Mouse (Mus musculus) neural tube, embryonic 11.5 days (tissue): Measurements from ENCODE around the gene Ogfrl1. TPM values are rescaled to one million over a fixed set of nuclear protein-coding genes. Genes with fewer than 3 reads are reported as not detected.

Experiments used
- ATAC-seq: fragments of 200-750 bp; cut with Nextera tagmentation; 2 replicates; pipeline ENCODE4 v1.8.0; 2017; ENCODE audit warnings: moderate number of reproducible peaks, mild to moderate bottlenecking, moderate TSS enrichment, moderate library complexity; ENCODE audit not compliant: insufficient read depth, low FRiP score, low TSS enrichment
- DNase-seq: peaks from one replicate; pipeline ENCODE4 v3.0.0-alpha.2; 2015; ENCODE audit warnings: low spot score
- H3K27ac ChIP-seq: fragments of 300-500 bp; sonication (generic); 2 replicates; pipeline ENCODE4 v1.5.1; 2014; ENCODE audit warnings: low read depth, mild to moderate bottlenecking, low read length
- H3K27me3 ChIP-seq: fragments of 300-500 bp; sonication (generic); 2 replicates; pipeline ENCODE4 v1.6.1; 2014; ENCODE audit warnings: mild to moderate bottlenecking, low read length, mixed read lengths; ENCODE audit not compliant: control insufficient read depth, insufficient read depth
- H3K36me3 ChIP-seq: fragments of 300-500 bp; sonication (generic); 2 replicates; pipeline ENCODE4 v1.6.1; 2014; ENCODE audit warnings: mild to moderate bottlenecking, low read length, moderate library complexity, mixed read lengths; ENCODE audit not compliant: control insufficient read depth, insufficient read depth
- H3K4me1 ChIP-seq: fragments of 300-500 bp; sonication (generic); 2 replicates; pipeline ENCODE4 v1.6.1; 2014; ENCODE audit warnings: low read length, mixed read lengths; ENCODE audit not compliant: control insufficient read depth, insufficient read depth
- H3K4me2 ChIP-seq: fragments of 300-500 bp; sonication (generic); 2 replicates; pipeline ENCODE4 v1.6.1; 2014; ENCODE audit warnings: low read depth, mild to moderate bottlenecking, moderate library complexity
- H3K4me3 ChIP-seq: fragments of 300-500 bp; sonication (generic); 2 replicates; pipeline ENCODE4 v1.5.1; 2014; ENCODE audit warnings: low read depth, low read length
- H3K9ac ChIP-seq: fragments of 300-500 bp; sonication (generic); 2 replicates; pipeline ENCODE4 v1.6.1; 2014; ENCODE audit warnings: mild to moderate bottlenecking, low read length
- H3K9me3 ChIP-seq: fragments of 300-500 bp; sonication (generic); 2 replicates; pipeline ENCODE4 v1.6.1; 2016; ENCODE audit warnings: low read length; ENCODE audit not compliant: control insufficient read depth
- WGBS: fragments of 180-500 bp; shearing (Covaris S2); extraction: QIAGEN DNeasy Blood & Tissue Kit; methylation state at CpG from one replicate; pipeline ENCODE4 v1.1.7; 2014; 5-methylcytosine and 5-hydroxymethylcytosine counted together
- polyA plus RNA-seq: library from polyadenylated mRNA; unstranded; fragments of >200 nt; fragmentation: Nextera tagmentation; extraction: Ambion mirVana; gene quantifications from 2 replicates; pipeline ENCODE4 v1.2.1, GENCODE M21; 2014

Ogfrl1 gene
- polyA plus RNA-seq, 1 experiment from 2014 or later: 13.8 TPM

DNA sequence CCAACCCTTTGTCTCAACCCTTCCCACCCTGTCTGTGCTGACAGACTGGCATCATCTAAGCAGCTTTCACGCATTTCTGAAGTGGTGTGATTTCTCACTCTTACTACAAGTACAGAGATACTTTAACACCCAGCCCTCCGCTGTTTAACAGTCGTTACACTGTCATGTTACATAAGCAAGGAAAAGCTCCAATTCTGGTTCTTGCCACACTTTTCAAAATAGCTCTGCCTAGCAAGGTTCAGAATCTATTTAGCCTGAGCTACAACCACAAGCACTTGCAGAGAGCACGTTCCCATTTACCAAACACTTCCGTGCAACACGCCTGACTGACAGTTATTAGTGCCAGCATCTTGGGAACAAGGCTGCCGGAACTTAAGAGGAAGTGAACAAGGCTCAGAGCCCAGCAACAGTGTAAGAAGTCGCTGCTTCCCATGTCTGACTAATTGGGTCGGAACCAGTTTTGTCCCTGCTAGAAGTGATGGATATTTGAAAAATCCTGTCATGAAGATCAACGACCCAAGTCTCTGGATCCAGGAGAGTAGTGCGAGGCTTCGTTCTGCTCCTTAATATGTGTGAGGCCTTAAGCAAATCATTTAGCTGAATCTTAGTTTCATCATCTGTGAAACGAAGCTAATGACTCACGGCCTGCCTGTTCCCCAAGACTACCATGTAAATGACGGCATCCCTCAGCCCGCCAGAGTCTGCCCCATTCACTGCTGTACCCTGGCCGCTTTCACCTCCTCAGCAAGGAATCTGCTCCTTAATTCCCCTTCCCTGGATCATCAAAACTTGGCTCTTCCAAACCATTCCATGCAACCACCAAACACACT lies 17.4 kb downstream of the Ogfrl1 start:
- Histone ChIP-seq H3K4me2 (no peak overlapping the region), H3K9me3 (no peaks in the 10 kb centered on the region), H3K27ac (no peak overlapping the region), H3K27me3 (no peaks in the 10 kb centered on the region), H3K36me3 (no peaks in the 10 kb centered on the region), H3K9ac (no peak overlapping the region), H3K4me1 (peaks cover 6% of the 10 kb centered on the region; the same call in 1 of the 2 replicates), H3K4me3 (no peak overlapping the region)
- DNase-seq: no peak
- WGBS: 76% methylated on average over 17 of the region's 17 CpGs
- ATAC-seq: no peak

DNA sequence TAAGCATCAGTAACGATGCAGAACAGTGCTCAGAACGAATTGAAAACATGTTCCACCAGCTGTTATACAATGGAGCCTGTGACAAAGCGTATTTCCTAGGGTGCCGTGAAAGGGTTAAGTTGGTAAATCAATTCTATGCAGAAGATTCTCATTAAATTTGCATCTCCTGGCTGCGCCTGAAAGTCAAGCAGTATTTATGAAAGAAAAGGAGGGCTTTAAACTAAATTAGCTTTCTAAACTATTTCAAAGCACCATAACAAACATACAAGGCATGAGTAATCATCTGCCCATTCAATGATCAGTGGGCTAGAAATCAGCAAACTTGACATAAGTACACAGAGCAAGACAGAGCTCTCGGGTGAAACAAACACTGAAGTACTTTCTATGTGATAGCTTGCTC lies 18.3 kb downstream of the Ogfrl1 start:
- Histone ChIP-seq H3K27ac (no peak overlapping the region), H3K27me3 (no peaks in the 10 kb centered on the region), H3K9me3 (no peaks in the 10 kb centered on the region), H3K4me3 (no peak overlapping the region), H3K9ac (no peak overlapping the region), H3K4me2 (no peak overlapping the region), H3K4me1 (peaks cover 6% of the 10 kb centered on the region; the same call in 1 of the 2 replicates), H3K36me3 (no peaks in the 10 kb centered on the region)
- ATAC-seq: no peak
- DNase-seq: no peak
- 61% methylated on average over 6 of the region's 6 CpGs for WGBS

- no peak for ATAC-seq
- peaks cover 6% of the 10 kb centered on the region; the same call in 1 of the 2 replicates for H3K4me1 ChIP-seq
- no peak for DNase-seq
- no peaks in the 10 kb centered on the region for H3K9me3 ChIP-seq
- no peak overlapping the region for H3K27ac ChIP-seq
- H3K4me3 ChIP-seq: no peak overlapping the region
- H3K4me2 ChIP-seq: no peak overlapping the region
- H3K27me3 ChIP-seq: no peaks in the 10 kb centered on the region
- H3K36me3 ChIP-seq: no peaks in the 10 kb centered on the region
- no peak overlapping the region for H3K9ac ChIP-seq
- WGBS: 91% methylated on average over 13 of the region's 13 CpGs
Measured at GRCm38 (mm10) chr1:23377572-23377971, 20.0 kb downstream of the Ogfrl1 start.

DNA sequence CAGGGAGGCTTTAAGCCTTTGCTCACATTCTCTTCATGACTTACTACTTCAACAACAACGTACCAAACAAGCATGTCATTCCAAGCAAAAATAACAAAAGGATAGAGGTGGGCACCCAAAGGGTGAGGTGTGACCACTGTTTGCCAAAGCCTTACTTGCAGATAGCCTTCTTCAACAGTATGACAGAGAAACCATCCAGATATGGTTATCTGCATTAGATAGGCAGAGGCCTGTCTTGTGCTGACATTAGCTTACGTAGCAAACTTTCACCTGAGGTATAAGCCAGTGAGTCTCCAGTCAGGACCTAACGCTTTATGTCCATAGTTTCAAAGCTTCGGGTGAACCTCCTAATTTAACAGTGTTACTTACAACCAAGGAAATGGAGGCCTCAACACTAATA lies 23.4 kb downstream of the Ogfrl1 start:
- H3K9ac ChIP-seq: no peak overlapping the region
- no peak for ATAC-seq

DNA sequence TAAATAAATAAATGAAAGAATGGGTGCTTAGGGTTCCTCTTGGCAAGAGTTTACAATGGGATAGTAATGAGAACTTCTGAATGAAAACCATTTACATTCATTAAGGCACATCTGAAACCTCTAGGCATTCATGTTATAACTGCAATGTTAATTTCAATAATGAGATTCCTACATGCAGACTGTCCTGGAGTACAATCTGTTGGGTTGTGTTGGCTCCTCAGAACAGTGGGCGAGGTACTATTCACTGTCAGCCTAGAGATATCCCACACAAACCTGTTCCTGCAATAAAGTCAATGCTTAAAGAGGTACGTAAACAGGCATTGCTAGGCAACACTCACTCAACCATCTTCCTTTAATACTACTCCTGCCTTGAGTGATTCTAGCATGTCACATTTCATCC lies 32.0 kb downstream of the Ogfrl1 start:
- no peak overlapping the region for H3K27ac ChIP-seq
- WGBS: 79% methylated on average over 2 of the region's 2 CpGs
- H3K9ac ChIP-seq: no peak overlapping the region
- H3K4me3 ChIP-seq: no peak overlapping the region
- no peaks in the 10 kb centered on the region for H3K36me3 ChIP-seq
- no peaks in the 10 kb centered on the region for H3K4me1 ChIP-seq
- no peak for DNase-seq
- no peaks in the 10 kb centered on the region for H3K9me3 ChIP-seq
- no peak overlapping the region for H3K4me2 ChIP-seq
- ATAC-seq: no peak
- no peaks in the 10 kb centered on the region for H3K27me3 ChIP-seq

More for the DNA sequence above, 23.4 kb downstream of the Ogfrl1 start:
- no peaks in the 10 kb centered on the region for H3K27me3 ChIP-seq
- DNase-seq: no peak
- H3K36me3 ChIP-seq: no peaks in the 10 kb centered on the region
- H3K4me2 ChIP-seq: no peak overlapping the region
- no peaks in the 10 kb centered on the region for H3K9me3 ChIP-seq
- no peak overlapping the region for H3K4me3 ChIP-seq
- H3K4me1 ChIP-seq: no peaks in the 10 kb centered on the region
- 73% methylated on average over 4 of the region's 4 CpGs for WGBS
- H3K27ac ChIP-seq: no peak overlapping the region

- no peak overlapping the region for H3K9ac ChIP-seq
- no peak for DNase-seq
- 90% methylated on average over 6 of the region's 6 CpGs for WGBS
- ATAC-seq: no peak
- H3K4me2 ChIP-seq: no peak overlapping the region
- H3K27me3 ChIP-seq: no peaks in the 10 kb centered on the region
- no peak overlapping the region for H3K4me3 ChIP-seq
- H3K36me3 ChIP-seq: no peaks in the 10 kb centered on the region
- no peaks in the 10 kb centered on the region for H3K4me1 ChIP-seq
- no peaks in the 10 kb centered on the region for H3K9me3 ChIP-seq
- H3K27ac ChIP-seq: no peak overlapping the region
Measured at GRCm38 (mm10) chr1:23352895-23353294, 44.7 kb downstream of the Ogfrl1 start.

DNA sequence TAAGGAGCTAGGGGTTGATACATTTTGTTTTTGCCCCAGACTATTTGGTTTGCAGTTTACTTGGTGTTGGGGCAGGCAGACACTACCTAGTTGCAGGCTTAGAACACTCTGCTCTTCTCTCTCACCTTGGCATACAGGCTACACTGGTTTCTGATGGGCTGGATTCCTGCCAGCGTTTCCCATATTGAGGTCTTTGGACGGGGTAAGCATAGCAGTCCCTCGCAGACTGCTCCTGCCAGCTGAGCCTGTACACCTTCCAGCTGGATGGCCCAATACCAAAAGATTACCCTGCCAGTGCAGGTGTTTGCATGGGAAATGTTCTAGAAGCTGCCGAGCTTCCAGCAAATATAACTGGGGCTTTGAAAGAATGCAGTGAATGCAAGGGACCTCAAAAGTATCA lies 45.8 kb downstream of the Ogfrl1 start:
- Histone ChIP-seq H3K9ac (no peak overlapping the region), H3K27ac (no peak overlapping the region), H3K27me3 (no peaks in the 10 kb centered on the region), H3K4me1 (no peaks in the 10 kb centered on the region), H3K9me3 (no peaks in the 10 kb centered on the region), H3K4me3 (no peak overlapping the region), H3K36me3 (no peaks in the 10 kb centered on the region), H3K4me2 (no peak overlapping the region)
- WGBS: 85% methylated on average over 4 of the region's 4 CpGs
- DNase-seq: no peak
- ATAC-seq: no peak

- Histone ChIP-seq H3K4me2 (no peak overlapping the region), H3K27me3 (no peaks in the 10 kb centered on the region), H3K9ac (no peak overlapping the region), H3K9me3 (no peaks in the 10 kb centered on the region), H3K27ac (no peak overlapping the region), H3K4me3 (no peak overlapping the region), H3K36me3 (no peaks in the 10 kb centered on the region), H3K4me1 (no peaks in the 10 kb centered on the region)
- WGBS: 86% methylated on average over 3 of the region's 3 CpGs
- DNase-seq (no peak), ATAC-seq (no peak)
Measured at GRCm38 (mm10) chr1:23345633-23346032, 51.9 kb downstream of the Ogfrl1 start.

DNA sequence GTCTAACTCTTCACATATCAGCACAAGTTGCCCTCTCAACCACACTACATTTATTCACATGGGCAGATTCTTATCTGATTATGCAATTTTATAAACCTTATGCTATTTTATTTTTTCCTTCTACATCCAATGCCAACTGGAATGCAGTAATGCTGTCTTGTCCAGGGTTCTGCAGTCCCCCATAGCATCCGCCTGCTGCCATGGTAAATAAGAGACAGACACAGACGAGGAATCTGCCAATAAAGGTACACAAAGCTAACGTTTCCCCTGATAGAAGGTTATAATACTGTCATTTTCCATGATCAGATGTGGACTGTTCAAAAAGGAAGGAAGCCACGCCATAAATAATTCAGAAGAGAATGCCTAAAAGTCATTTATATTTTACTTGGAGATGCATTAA lies 54.7 kb downstream of the Ogfrl1 start:
- no peaks in the 10 kb centered on the region for H3K27me3 ChIP-seq
- DNase-seq: no peak
- H3K9ac ChIP-seq: no peak overlapping the region
- no peaks in the 10 kb centered on the region for H3K36me3 ChIP-seq
- H3K9me3 ChIP-seq: no peaks in the 10 kb centered on the region
- no peak overlapping the region for H3K27ac ChIP-seq
- no peak for ATAC-seq
- no peaks in the 10 kb centered on the region for H3K4me1 ChIP-seq
- no peak overlapping the region for H3K4me2 ChIP-seq
- 75% methylated on average over 4 of the region's 4 CpGs for WGBS
- no peak overlapping the region for H3K4me3 ChIP-seq
